8 mouse cellular contexts compared by ENCODE assay signal in genomic region chr6:83033249-83034185, GRCm38 (mm10). TPM values are rescaled to one million over a fixed set of nuclear protein-coding genes. Genes with fewer than 3 reads are reported as not detected.
A peak's percentile ranks its signal among the peaks of the same experiment; 100 is the strongest.
DNase-seq lines count a peak whose midpoint lies in the region; ATAC-seq and TF ChIP-seq lines count a peak whose summit lies in the region.

TSS of gene Dok1 (minus strand) at chr6:83033471.
TSS of gene Loxl3 (plus strand) at chr6:83034173.

- under 1% methylated on average over 48 of the region's 51 CpGs for WGBS in intestine, embryonic 14.5 days
- 3% methylated on average over 51 of the region's 51 CpGs for WGBS in liver, postnatal 0 days (ENCODE audit: insufficient replicate concordance)
- under 1% methylated on average over 51 of the region's 51 CpGs for WGBS in neural tube, embryonic 12.5 days

- peaks cover 13% of the 10 kb centered on the region; the same call in 1 of the 2 replicates for H3K27me3 ChIP-seq in intestine, embryonic 14.5 days (replicated peaks; ENCODE audit: control insufficient read depth, insufficient read depth, low read length)
- peaks cover 16% of the 10 kb centered on the region for H3K27me3 ChIP-seq in liver, postnatal 0 days (ENCODE audit: insufficient read depth, low read length)
- H3K27me3 ChIP-seq in neural tube, embryonic 12.5 days (replicated peaks), result peaks cover 44% of the 10 kb centered on the region

- H3K9ac ChIP-seq in intestine, embryonic 14.5 days (ENCODE audit: low read length), result peak within 1 kb of the TSS; percentile 58
- H3K9ac ChIP-seq in liver, postnatal 0 days (replicated peaks), result peak within 1 kb of the TSS; percentile 82
- peak within 1 kb of the TSS; percentile 33 for H3K9ac ChIP-seq in neural tube, embryonic 12.5 days

- 0 out of 2 replicates have a peak, but pooled peaks cover 5% of the 10 kb centered on the region for H3K36me3 ChIP-seq in intestine, embryonic 14.5 days (ENCODE audit: control insufficient read depth, insufficient read depth, low read length)
- peaks cover 14% of the 10 kb centered on the region for H3K36me3 ChIP-seq in liver, postnatal 0 days (replicated peaks; ENCODE audit: insufficient read depth, low read length)
- H3K36me3 ChIP-seq in neural tube, embryonic 12.5 days, result no peaks in the 10 kb centered on the region

- peak within 1 kb of the TSS; percentile 87 for H3K27ac ChIP-seq in intestine, embryonic 14.5 days (ENCODE audit: low read depth)
- peak within 1 kb of the TSS; percentile 86 for H3K27ac ChIP-seq in liver, postnatal 0 days (ENCODE audit: low read depth)
- no peak within 1 kb of the TSS; the same call in 1 of the 2 replicates for H3K27ac ChIP-seq in neural tube, embryonic 12.5 days

- peak within 1 kb of the TSS; percentile 68 for H3K4me3 ChIP-seq in intestine, embryonic 14.5 days (ENCODE audit: low read depth, low read length)
- peak within 1 kb of the TSS; percentile 80 for H3K4me3 ChIP-seq in liver, postnatal 0 days (ENCODE audit: low read depth, low read length)
- peak within 1 kb of the TSS; percentile 48 for H3K4me3 ChIP-seq in neural tube, embryonic 12.5 days

- peak; percentile 85 for ATAC-seq in intestine, embryonic 14.5 days (replicated peaks; ENCODE audit: low FRiP score, low TSS enrichment, low read depth)
- peak; percentile 87 for ATAC-seq in liver, postnatal 0 days
- peak; percentile 79 for ATAC-seq in neural tube, embryonic 12.5 days (ENCODE audit: low FRiP score, low read depth)

- H3K4me1 ChIP-seq in intestine, embryonic 14.5 days (replicated peaks; ENCODE audit: control insufficient read depth, insufficient read depth, low read length), result peaks cover 21% of the 10 kb centered on the region
- peaks cover 27% of the 10 kb centered on the region for H3K4me1 ChIP-seq in liver, postnatal 0 days (ENCODE audit: insufficient read depth)
- peaks cover 34% of the 10 kb centered on the region for H3K4me1 ChIP-seq in neural tube, embryonic 12.5 days

- peak within 1 kb of the TSS; percentile 80 for H3K4me2 ChIP-seq in intestine, embryonic 14.5 days (ENCODE audit: low read length)
- peak within 1 kb of the TSS; percentile 91 for H3K4me2 ChIP-seq in liver, postnatal 0 days (ENCODE audit: low read depth, low read length)
- H3K4me2 ChIP-seq in neural tube, embryonic 12.5 days (replicated peaks), result peak within 1 kb of the TSS; percentile 85

- DNase-seq in layer of hippocampus, postnatal 36 days, result peak; percentile 29 to 44
- no peak for DNase-seq in layer of hippocampus, adult 9-10 months (ENCODE audit: low spot score)
- DNase-seq in embryo, embryonic 10 days (ENCODE audit: low spot score), result peak; percentile 86
- no peak for DNase-seq in gonadal fat pad, adult 2 months (ENCODE audit: low read depth)
- DNase-seq in intestine, embryonic 14.5 days (ENCODE audit: low spot score), result peak; percentile 95
- peak; percentile 85 for DNase-seq in liver, postnatal 0 days
- DNase-seq in thymus, postnatal 0 days (ENCODE audit: low spot score), result peak; percentile 76

- no peaks in the 10 kb centered on the region for H3K9me3 ChIP-seq in intestine, embryonic 14.5 days (ENCODE audit: control insufficient read depth, low read length)
- H3K9me3 ChIP-seq in liver, postnatal 0 days (ENCODE audit: low read length), result no peaks in the 10 kb centered on the region
- no peaks in the 10 kb centered on the region for H3K9me3 ChIP-seq in neural tube, embryonic 12.5 days

- no peak for TF ChIP-seq EP300 in liver, postnatal 0 days (IDR thresholded peaks at IDR 0.05; ENCODE audit: low read depth)

- TF ChIP-seq CTCF in liver, postnatal 0 days (IDR thresholded peaks at IDR 0.05; ENCODE audit: low read depth), result no peak

RNA-seq across cellular contexts. Expression of gene Dok1, which starts in this region (rescaled TPM):
- 1 to 10 TPM; 2.5 to 2.6 TPM for total RNA-seq in layer of hippocampus, postnatal 36 days (2021)
- polyA plus RNA-seq in gonadal fat pad, adult 2 months (2012; rRNA removed), result 26.9 and 28.3 TPM in 2 replicates
- polyA plus RNA-seq in intestine, embryonic 14.5 days (2014; fragmentation: Nextera tagmentation; extraction: Ambion mirVana), result 7.6 and 9.1 TPM in 2 replicates
- polyA plus RNA-seq in liver, postnatal 0 days (2015; fragmentation: Nextera tagmentation; extraction: Ambion mirVana), result 11.3 and 11.8 TPM in 2 replicates
- polyA plus RNA-seq in neural tube, embryonic 12.5 days (2016; fragmentation: Nextera tagmentation; extraction: Ambion mirVana), result 5.8 and 6.5 TPM in 2 replicates
- 26.2 and 26.5 TPM in 2 replicates for polyA plus RNA-seq in thymus, postnatal 0 days (2015; fragmentation: Nextera tagmentation; extraction: Ambion mirVana)

RNA-seq across cellular contexts. Expression of gene Loxl3, which starts in this region (rescaled TPM):
- 1 to 10 TPM; 4.1 to 5.4 TPM for total RNA-seq in layer of hippocampus, postnatal 36 days (2021)
- 9.8 and 12.1 TPM in 2 replicates for polyA plus RNA-seq in gonadal fat pad, adult 2 months (2012; rRNA removed)
- polyA plus RNA-seq in intestine, embryonic 14.5 days (2014; fragmentation: Nextera tagmentation; extraction: Ambion mirVana), result 13.6 and 14.4 TPM in 2 replicates
- polyA plus RNA-seq in liver, postnatal 0 days (2015; fragmentation: Nextera tagmentation; extraction: Ambion mirVana), result 1.2 and 1.7 TPM in 2 replicates
- 9.1 and 9.4 TPM in 2 replicates for polyA plus RNA-seq in neural tube, embryonic 12.5 days (2016; fragmentation: Nextera tagmentation; extraction: Ambion mirVana)
- 1.4 and 1.5 TPM in 2 replicates for polyA plus RNA-seq in thymus, postnatal 0 days (2015; fragmentation: Nextera tagmentation; extraction: Ambion mirVana)

Comparison
In these comparisons a context has a peak if more than half of its experiments do, and no peak if none do; other contexts are left out.
1. DNase-seq: peak in layer of hippocampus, postnatal 36 days (2 of 2), embryo, embryonic 10 days (single experiment), intestine, embryonic 14.5 days (single experiment), liver, postnatal 0 days (single experiment) and thymus, postnatal 0 days (single experiment); none in layer of hippocampus, adult 9-10 months (single experiment) and gonadal fat pad, adult 2 months (single experiment).
2. Peak in every context shown above with its lines, with median percentiles within 50 percentile points of each other: ATAC-seq, H3K4me2 ChIP-seq, H3K4me3 ChIP-seq and H3K9ac ChIP-seq.